Mouse (Mus musculus) kidney, adult 2 months (tissue): ENCODE data around the gene Bbx. TPM values are rescaled to one million over a fixed set of nuclear protein-coding genes. Genes with fewer than 3 reads are reported as not detected.
A peak's percentile ranks its signal among the peaks of the same experiment; 100 is the strongest.

Experiments
- DNase-seq: peaks from one replicate; pipeline ENCODE4 v3.0.0; 2021
- H3K27ac ChIP-seq: fragments of 200-500 bp; 2 replicates; pipeline ENCODE4 v1.5.1; 2012; ENCODE audit warnings: low read depth, low read length, control low read depth, inconsistent platforms; ENCODE audit not compliant: insufficient read depth
- H3K27me3 ChIP-seq: fragments of 200-500 bp; replicated peaks from 2 replicates; pipeline ENCODE4 v1.6.1; 2012; ENCODE audit warnings: mild to moderate bottlenecking, moderate library complexity, low read length, inconsistent platforms; ENCODE audit not compliant: control insufficient read depth, insufficient read depth
- H3K36me3 ChIP-seq: fragments of 200-500 bp; 2 replicates; pipeline ENCODE4 v1.6.1; 2012; ENCODE audit warnings: mild to moderate bottlenecking, moderate library complexity, low read length, inconsistent platforms; ENCODE audit not compliant: control insufficient read depth, insufficient read depth
- H3K4me1 ChIP-seq: fragments of 200-500 bp; 2 replicates; pipeline ENCODE4 v1.6.1; 2011; ENCODE audit warnings: low read length; ENCODE audit not compliant: control insufficient read depth, insufficient read depth
- H3K4me3 ChIP-seq: fragments of 200-500 bp; 2 replicates; pipeline ENCODE4 v1.5.1; 2011; ENCODE audit warnings: mild to moderate bottlenecking, low read depth, low read length, control low read depth; ENCODE audit not compliant: insufficient read depth
- CTCF ChIP-seq: fragments of 200-500 bp; conservative IDR thresholded peaks from 2 replicates; pipeline ENCODE4 v1.5.1; 2011; ENCODE audit warnings: low read depth, mild to moderate bottlenecking, control low read depth, low read length, moderate library complexity, mixed read lengths; ENCODE audit not compliant: insufficient read depth, insufficient read length
- POLR2A ChIP-seq: fragments of 200-500 bp; IDR thresholded peaks from one replicate; pipeline ENCODE4 v1.6.1; 2011; ENCODE audit warnings: low read depth, low read length, control low read depth
- WGBS: fragments of 180-500 bp; shearing (Covaris S2); methylation state at CpG from one replicate; pipeline ENCODE4 v1.1.7; 2018; 5-methylcytosine and 5-hydroxymethylcytosine counted together
- polyA plus RNA-seq: library from polyadenylated mRNA; depleted of rRNA; stranded (reverse); fragments of >200 nt; gene quantifications from 2 replicates; pipeline ENCODE4 v1.2.3, GENCODE M21; 2012

Gene Bbx
- polyA plus RNA-seq, 1 experiment, result 8.2 TPM

GRCm38 (mm10) chr16:50311588-50311987 lies 120.6 kb downstream of the Bbx start:
- H3K27me3 ChIP-seq, result no peaks in the 10 kb centered on the region
- no peak overlapping the region for H3K4me3 ChIP-seq
- WGBS, result 67% methylated on average over 4 of the region's 4 CpGs
- DNase-seq, result no peak
- H3K27ac ChIP-seq, result no peak overlapping the region
- peaks cover 23% of the 10 kb centered on the region for H3K4me1 ChIP-seq
- TF ChIP-seq POLR2A, result no peak
- no peak for TF ChIP-seq CTCF
- no peaks in the 10 kb centered on the region for H3K36me3 ChIP-seq

DNA sequence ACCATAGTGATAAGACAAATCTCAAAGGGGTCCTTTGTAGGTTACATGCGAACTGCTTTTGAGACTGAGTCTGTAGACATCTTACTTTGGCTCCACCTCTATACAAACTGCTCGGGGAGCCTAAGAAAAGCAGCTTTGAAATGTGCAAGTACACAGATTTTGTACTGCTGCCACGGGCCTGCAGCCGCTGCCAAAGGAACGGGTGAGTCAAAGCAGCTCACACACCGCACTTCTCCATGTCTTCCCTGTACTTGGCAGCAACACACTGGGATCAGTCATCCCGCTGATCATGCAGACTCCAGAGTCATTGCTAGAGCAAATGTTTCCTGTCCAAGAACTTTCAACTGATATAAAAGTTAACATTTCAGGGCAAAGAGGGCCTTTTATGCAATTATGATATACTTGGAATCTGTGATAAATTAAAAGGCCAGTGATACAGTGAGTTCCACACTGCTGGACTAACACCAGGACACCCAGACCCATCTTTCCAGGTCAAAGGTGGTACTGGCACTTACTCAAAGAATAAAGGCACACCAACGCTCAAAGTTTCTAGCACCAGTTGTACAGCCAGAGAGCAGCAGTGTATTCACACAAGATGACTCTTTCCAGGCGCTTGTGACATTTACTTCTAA lies 122.7 kb downstream of the Bbx start:
- DNase-seq, result peak; percentile 87
- Histone ChIP-seq H3K27ac (peak overlapping the region; percentile 22; the same call in 1 of the 2 replicates), H3K4me1 (peaks cover 21% of the 10 kb centered on the region), H3K36me3 (no peaks in the 10 kb centered on the region), H3K27me3 (no peaks in the 10 kb centered on the region), H3K4me3 (no peak overlapping the region)
- WGBS, result 37% methylated on average over 9 of the region's 9 CpGs
- TF ChIP-seq POLR2A (no peak), CTCF (no peak)

DNA sequence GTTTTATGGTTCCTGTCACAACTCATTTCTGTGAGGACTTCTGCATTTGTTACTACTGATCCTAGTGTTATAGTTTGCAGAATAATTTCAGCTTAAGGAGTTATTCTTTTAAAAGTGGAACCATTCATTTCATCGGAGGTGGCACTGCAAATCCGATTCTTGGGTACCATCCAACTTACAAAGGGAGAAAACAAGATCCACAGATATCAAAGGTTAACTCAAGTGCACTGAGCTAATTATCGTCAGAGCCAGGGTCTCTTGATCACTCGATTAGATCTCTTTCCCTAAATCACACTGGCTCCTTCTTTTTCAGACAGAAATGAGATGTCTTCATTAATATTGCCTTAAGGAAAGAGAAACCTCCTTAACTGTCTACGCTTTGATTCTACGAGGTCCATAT lies 123.9 kb downstream of the Bbx start:
- Histone ChIP-seq H3K4me1 (peaks cover 21% of the 10 kb centered on the region), H3K27ac (no peak overlapping the region), H3K36me3 (no peaks in the 10 kb centered on the region), H3K4me3 (no peak overlapping the region), H3K27me3 (no peaks in the 10 kb centered on the region)
- no peak for TF ChIP-seq POLR2A
- TF ChIP-seq CTCF, result no peak
- WGBS, result 57% methylated on average over 6 of the region's 6 CpGs
- DNase-seq, result peak; percentile 57

DNA sequence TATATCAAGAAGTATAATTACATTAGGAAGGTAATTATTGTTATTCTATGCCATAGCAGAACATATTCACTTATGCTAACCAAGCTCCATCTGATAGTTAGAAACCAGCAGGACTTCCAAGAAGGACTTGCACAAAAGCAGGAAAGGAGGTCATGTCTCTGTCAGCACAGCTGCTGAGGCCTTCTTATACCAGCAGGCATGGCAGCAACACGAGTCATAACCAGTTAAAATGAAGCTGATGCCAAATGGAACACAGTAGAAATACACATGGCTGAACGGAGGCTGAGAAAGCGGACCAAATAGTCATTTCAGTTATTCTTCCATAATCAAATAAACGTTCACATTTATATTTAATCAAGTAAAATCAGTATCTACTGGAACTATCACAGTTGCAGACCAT lies 125.0 kb downstream of the Bbx start:
- H3K4me1 ChIP-seq, result peaks cover 17% of the 10 kb centered on the region
- WGBS, result 82% methylated on average over 4 of the region's 4 CpGs
- no peak for DNase-seq
- H3K27me3 ChIP-seq, result no peaks in the 10 kb centered on the region
- H3K27ac ChIP-seq, result no peak overlapping the region
- TF ChIP-seq POLR2A, result no peak
- no peak for TF ChIP-seq CTCF
- H3K4me3 ChIP-seq, result no peak overlapping the region
- no peaks in the 10 kb centered on the region for H3K36me3 ChIP-seq

- DNase-seq, result no peak
- Histone ChIP-seq H3K4me1 (peaks cover 17% of the 10 kb centered on the region), H3K36me3 (no peaks in the 10 kb centered on the region), H3K27ac (no peak overlapping the region), H3K4me3 (no peak overlapping the region), H3K27me3 (no peaks in the 10 kb centered on the region)
- TF ChIP-seq CTCF (0 out of 2 replicates have a peak, but pooled peaks have one; percentile 1), POLR2A (no peak)
Measured at GRCm38 (mm10) chr16:50306727-50307126, 125.5 kb downstream of the Bbx start.

DNA sequence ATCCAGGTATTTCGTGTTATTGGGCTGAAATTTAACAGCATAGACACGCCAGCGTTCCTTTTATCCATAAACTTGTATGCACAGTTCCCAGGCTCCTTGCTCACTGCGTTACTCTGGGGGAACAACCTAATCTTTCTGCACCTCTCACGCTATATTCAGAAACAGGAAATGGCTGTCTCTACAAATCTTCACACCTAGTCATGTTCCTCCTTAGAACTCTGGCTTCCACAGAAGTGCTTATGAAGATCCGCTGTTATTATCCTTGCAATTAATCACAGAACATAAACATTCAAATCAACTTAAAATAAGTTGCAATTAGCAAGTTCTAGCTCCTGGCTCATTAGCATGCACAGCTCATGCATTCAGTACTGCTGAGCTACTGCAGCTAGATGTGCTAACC lies 127.0 kb downstream of the Bbx start:
- peaks cover 14% of the 10 kb centered on the region for H3K4me1 ChIP-seq
- H3K27me3 ChIP-seq, result no peaks in the 10 kb centered on the region
- no peaks in the 10 kb centered on the region for H3K36me3 ChIP-seq
- no peak overlapping the region for H3K27ac ChIP-seq
- TF ChIP-seq CTCF, result no peak
- no peak for TF ChIP-seq POLR2A
- no peak for DNase-seq
- 86% methylated on average over 6 of the region's 6 CpGs for WGBS
- no peak overlapping the region for H3K4me3 ChIP-seq

DNA sequence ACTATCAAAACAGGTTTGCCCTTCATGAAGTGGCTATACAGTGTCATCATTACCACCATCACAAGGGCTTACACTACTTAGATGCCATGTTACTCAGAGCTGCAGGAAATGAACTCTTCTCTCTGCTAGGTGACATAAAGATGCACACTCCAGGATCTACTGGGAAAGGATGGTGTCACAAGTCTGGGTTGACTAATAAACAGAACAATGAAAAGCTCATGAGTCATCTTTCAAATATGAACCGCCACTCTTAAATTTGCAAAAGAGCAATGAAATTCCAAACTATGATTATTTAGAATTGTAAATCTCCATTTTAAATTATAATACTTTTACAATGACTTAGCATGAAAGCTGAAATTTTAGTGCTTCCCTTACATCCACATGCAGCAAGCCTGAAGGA lies 129.6 kb downstream of the Bbx start:
- H3K27ac ChIP-seq, result no peak overlapping the region
- TF ChIP-seq CTCF, result no peak
- TF ChIP-seq POLR2A, result no peak
- no peaks in the 10 kb centered on the region for H3K27me3 ChIP-seq
- no peak for DNase-seq
- WGBS, result 92% methylated on average over 1 of the region's 1 CpGs
- H3K36me3 ChIP-seq, result no peaks in the 10 kb centered on the region
- H3K4me1 ChIP-seq, result peaks cover under 1% of the 10 kb centered on the region; the same call in 1 of the 2 replicates
- no peak overlapping the region for H3K4me3 ChIP-seq
